Mouse (Mus musculus) embryo, embryonic 11.5 days (tissue): ENCODE results near the gene Dlgap5.

Source experiments
- DNase-seq: peaks from one replicate; pipeline ENCODE4 v3.0.0-alpha.2; 2012; ENCODE audit warnings: low read depth, low spot score

The Dlgap5 gene

DNA sequence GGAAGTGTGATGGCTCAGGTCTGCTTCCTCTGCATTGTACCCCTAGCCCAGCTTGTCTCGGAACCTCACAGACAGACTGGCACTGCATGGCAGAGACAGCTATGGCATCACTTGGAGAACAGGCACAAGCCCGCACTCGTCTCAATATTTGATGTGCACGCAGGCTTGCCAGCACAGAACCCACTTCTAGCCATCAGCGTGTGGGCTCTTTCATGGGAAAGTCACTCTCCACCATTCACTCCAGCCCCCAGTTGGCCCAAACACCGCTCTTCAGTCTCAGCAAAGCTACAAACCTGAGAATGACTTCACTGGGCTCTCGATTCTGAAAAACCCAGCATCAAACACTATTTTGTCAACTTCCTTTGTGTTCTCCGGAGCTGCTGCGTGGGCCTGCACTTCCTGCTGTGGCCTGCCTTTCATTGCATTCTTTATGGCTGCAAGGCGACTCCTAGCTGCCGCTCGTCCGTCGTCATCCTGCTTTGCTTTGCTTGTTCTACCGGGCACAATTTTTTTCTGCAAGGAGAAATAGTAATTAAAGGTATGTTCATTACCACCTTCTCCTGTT lies 22.7 kb downstream of the Dlgap5 start:
- DNase-seq = no peak

DNA sequence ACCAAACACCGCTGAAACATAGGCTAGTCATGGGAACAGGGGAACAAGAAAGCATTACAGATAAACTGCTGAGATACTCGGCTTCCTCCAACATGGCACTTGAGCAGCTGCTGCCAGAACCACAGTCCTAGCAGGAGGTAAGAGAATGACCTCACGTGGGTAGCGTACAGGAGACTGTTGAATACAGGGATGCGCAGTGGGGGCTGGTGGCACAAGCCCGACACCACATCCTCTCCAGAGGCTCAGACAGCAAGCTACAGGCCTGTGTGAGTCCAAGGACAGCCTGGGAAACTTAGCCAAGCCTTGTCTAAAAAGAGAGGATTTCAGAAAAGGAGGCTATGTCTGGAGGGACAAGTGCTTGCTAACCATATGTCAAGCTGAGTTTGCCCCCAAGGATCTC lies 23.2 kb downstream of the Dlgap5 start:
- DNase-seq = no peak

DNA sequence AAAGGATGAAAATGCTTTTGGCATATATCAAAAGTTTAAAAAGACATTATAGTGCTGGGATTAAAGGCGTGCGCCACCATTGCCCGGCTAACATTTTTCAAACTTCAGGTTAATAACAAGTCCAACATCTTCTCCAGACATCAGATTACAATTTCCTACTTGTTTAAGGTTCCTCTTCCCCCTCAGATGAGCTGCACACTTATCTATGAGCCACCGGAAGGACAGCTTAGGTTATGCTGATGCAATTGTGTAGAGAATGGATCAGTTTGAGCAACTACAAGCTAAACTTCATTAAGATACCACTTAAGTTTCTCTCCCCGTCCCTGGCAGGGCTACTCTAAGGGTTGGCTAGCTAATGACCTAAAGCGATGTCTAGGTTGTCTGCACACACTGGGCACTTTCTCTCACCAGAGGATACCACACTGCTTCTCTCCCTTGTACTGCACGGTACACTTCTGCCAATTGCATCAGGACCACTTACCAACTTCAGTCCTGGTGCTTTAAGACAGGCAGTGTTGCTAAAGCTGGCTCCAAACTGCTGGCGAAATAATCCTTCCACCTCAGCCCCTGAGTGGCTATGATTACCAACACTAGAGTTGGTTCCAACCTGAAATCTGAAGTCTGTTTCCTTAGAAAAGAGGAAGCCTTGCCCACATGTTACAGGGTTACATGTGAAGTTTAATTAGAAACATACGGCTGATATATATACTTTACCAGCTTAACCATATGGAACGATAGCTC lies 24.7 kb downstream of the Dlgap5 start:
- no peak for DNase-seq

DNA sequence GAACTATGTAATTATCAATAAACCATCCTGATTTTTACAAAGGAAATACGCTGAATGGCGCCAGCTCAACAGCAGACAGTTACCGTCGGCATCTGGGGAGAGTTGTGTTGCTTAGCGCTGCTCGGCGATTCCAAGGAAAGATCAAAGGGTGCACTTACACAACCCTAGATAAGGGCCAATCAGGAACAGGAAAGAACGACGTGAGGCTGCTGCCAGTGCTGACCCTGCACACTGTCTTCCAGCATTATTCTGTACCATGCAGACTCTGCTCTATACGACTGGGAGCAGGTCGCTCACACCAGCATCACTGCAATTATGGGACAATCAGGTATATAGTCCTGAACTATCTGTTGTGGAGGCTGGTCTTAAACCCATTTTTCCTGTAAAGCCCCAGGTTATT lies 32.1 kb downstream of the Dlgap5 start:
- no peak for DNase-seq

- no peak for DNase-seq
Measured at GRCm38 (mm10) chr14:47384653-47385052, 33.6 kb downstream of the Dlgap5 start.

DNA sequence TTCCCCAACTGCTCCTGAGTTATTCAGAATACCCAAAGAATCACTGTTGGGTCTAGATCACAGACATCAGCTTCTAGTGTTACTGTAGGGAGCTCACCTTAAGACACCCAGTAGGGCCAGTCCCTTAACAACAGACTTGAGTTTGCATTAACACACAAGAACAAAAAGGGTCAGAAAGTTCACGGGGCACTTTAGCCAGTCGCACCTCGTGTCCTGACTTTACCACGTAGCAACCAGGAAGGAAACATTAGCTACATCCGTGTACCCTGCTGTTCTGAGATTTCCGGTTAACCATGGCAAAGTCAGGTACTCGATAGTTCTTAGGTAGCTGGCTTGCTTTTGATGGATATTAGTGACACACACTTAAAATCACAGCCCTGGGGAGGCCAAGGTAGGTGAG lies 34.3 kb downstream of the Dlgap5 start:
- no peak for DNase-seq

DNA sequence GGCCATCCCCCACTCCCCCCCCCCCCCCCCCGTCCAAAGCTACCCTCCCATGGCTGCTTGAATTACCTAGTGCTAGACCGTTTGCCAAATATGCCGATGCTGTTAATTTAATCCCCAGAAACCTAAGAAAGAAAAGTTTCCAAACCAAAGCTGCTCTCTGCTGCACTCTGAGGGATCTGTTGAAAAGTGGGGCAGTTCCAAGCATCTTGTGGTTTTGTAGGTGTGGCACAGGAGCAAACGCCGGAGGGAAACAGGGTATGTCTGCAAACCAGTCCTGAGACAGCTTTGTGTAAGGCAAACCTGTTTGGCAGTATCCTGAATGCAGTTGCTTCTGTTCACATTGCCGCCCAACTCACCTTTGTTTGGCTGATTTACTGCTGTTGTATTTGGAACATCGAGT lies 39.9 kb downstream of the Dlgap5 start:
- no peak for DNase-seq

DNA sequence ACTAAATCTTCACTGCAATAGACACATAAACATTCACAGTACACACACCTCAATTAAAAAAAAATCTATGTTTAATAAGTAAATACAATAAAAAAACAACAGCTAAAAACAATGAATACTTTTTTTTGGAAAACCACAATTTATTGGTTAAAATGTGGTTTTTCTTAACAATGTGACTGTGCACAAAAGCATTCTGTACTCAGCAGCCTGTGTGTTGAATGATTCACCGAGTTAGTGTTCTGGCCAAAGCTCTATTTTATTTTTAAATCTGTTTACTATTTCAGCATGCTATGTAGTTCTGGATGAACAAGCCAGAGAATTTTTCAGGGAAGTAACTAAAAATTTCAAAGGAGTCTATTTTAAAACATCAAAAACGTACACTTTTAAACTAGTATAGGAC lies 41.7 kb downstream of the Dlgap5 start:
- no peak for DNase-seq

DNA sequence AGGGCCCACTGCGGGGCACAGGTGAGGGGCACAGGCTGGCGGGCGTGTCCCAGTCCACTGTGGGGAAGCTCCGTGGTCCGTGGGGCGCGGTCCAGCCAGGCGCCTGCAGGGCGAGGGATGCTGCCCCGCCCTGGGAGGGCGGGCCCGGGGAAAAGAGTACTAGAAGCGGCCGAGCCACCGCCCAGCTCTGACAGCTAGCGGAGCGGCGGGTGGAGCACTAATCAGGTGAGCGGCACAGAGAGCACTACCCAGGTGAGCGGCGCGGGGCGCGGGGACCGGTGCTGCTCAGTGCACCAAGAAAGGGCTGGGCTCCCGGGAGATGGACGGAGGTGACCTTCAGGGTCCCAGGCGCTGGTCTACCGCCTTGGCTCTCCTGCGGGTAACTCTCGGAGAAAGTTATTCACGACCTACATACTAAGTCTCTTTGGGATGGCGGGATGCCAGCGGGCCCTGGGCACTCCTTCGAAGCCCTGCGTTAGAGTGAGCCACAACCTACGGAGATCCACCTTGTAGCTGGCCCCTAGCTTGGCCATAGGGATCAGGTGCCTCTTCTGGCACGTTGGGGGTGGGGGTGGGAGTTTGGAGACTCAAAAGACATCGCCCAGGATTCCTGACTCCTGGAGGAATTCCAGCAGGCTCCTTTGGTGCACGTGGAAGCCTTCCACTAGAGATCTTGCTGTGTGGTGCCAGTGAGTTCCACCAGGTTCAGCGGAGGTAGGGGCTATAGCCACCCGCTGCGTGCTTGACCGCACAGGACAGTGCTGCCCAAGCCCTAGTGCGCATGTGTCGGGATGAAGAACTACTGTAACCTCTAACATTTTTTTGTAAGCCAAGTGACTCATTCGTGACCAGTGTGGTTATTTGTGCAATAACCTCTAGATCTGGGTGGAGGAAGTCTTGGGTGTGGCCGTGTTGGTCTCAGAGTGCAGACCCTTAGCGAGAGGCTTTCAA lies 44.2 kb downstream of the Dlgap5 start:
- no peak for DNase-seq

DNA sequence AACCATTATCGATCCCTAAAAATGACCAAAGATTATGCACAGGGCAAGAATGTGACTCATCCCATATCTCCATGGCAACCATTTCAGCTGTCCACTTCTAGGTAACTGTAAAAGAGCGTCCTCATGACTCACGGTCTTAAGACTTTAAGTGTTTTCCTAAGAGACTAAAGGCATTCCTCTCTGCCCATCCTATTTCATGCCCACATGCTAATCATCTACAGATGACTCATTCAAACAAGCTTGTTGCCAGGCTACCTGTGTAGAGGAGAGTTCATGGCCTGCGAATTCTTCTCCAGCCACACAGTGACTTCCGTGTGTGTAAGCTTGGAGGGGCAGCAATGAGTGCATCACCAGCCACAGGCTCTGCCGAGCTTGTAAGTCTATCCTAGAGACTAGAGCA lies 46.5 kb downstream of the Dlgap5 start:
- no peak for DNase-seq

GRCm38 (mm10) chr14:47370790-47371189 lies 47.4 kb downstream of the Dlgap5 start:
- DNase-seq = no peak

- no peak for DNase-seq
Measured at GRCm38 (mm10) chr14:47369741-47370140, 48.5 kb downstream of the Dlgap5 start.

DNA sequence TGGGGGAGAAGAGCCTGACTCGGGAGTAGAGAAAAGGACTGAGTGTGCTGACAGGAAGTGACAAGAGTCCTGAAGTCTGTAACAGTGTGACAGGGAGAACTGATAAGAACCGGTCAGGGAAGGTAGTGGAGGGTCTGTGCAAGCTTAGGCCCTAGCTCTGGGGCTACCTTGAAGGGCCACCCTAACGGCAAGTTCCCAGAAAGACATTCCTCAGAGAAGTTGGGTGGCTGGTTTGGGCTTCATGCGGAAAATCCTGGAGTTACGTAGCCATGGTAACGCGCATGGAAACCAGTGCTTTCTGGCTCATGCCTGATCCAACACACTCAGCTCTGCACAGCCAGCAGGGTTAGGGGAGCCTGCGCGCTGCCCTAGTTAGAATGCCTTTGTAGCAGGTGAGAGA lies 50.7 kb downstream of the Dlgap5 start, which contains the start of gene Lgals3:
Gene Lgals3, plus strand, starts transcription at position 291 of the 400 bp plus-strand sequence.
- no peak for DNase-seq

GRCm38 (mm10) chr14:47366881-47367321 lies 51.3 kb downstream of the Dlgap5 start:
- no peak for DNase-seq

GRCm38 (mm10) chr14:47364742-47365449 lies 53.3 kb downstream of the Dlgap5 start:
- no peak for DNase-seq

DNA sequence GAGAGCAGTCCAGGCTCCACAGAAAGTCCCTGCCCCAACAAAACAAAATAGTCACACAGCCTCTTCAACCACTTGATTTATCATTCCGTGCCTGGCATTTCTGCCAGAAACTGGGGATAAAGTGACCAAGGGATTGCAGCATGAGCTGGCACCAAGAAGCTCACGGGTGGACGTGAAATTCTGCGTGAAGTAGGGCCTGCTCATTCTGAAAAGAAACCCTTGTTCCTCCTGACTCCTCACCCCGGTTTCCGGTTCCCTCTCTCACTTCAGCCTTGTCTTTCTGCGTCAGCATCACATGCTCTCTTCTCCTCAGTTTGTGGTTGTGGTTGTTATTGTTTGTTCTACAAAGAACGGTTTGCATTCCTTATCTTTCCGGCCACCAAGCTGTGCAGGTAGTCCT lies 56.3 kb downstream of the Dlgap5 start:
- DNase-seq = no peak

DNA sequence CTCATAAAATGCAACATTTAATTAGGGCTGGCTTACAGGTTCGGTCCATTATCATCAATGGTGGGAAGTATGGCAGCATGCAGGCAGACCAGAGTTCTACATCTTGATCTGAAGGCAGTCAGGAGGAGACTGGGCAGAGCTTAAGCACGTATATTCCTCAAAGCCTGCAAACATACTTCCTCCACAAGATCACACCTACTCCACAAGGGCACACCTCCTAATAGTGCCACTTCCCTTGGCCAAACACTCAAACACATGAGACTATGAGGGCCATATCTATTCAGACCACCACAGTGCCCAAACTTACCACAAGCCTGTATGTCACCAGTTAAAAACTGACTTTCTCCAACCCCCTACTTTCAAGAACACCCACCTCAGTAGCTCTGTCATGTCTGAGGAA lies 56.8 kb downstream of the Dlgap5 start:
- no peak for DNase-seq

- DNase-seq = no peak
Measured at GRCm38 (mm10) chr14:47359610-47360009, 58.6 kb downstream of the Dlgap5 start.

DNA sequence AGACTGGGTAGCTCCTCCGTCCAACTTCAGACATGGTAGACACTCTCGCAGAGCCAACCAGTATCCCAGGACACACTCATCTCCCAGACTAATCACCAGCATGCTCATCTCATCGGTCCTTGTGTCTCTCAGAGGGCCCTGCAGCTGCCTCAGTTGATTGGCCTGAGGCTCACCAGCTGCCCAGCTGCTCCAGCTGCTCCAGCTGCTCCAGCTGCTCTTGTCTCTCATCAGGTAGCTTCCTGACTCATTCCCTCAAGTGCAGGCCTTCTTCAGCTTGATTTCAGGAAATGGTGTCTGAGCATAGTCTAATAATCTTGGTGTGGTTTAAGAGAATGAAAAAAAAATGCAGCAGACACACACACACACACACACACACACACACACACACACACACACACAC lies 61.6 kb downstream of the Dlgap5 start:
- DNase-seq = no peak

GRCm38 (mm10) chr14:47354948-47355347 lies 63.3 kb downstream of the Dlgap5 start:
- no peak for DNase-seq

DNA sequence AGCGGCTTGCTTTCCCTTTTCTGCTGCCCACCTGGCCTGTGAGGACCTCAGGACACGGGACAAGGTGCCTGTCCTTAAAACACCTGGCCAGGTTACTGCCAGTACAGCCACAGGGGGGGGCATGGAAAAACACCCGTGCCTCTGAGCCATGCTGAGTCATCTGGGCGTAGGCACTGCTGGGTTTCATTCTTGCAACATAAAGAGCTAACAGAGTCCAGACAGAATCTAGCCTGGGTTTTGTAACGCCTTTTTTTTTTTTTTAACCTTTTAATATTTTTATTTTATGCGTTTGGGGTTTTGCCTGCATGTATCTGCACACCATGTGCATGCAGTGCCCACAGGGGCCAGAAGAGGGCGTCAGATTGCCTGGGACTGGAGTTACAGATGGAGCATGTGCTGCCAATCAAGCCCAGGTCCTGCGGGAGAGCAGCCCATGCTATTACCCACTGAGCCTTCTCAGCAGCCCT lies 64.1 kb downstream of the Dlgap5 start:
- DNase-seq = no peak

DNA sequence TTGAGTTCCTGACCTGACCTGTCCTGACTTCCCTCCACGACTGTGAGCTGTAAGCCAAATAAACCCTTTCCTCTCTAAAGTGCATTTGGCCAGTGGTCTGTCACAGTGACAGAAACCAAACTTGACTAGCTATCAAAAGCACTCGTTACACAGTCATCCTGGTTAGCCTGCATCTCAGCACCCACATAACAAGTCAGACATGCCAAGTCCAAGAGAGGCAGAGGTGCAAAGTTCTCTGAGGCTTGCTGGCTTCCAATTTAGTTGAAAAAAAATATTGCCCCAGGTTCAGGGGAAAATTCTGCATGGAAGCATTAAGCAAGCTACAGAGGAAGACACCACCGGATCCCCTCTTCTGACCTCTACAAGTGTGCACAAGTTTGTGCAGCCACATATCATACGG lies 65.0 kb downstream of the Dlgap5 start:
- no peak for DNase-seq
